In the genomic region with DNA sequence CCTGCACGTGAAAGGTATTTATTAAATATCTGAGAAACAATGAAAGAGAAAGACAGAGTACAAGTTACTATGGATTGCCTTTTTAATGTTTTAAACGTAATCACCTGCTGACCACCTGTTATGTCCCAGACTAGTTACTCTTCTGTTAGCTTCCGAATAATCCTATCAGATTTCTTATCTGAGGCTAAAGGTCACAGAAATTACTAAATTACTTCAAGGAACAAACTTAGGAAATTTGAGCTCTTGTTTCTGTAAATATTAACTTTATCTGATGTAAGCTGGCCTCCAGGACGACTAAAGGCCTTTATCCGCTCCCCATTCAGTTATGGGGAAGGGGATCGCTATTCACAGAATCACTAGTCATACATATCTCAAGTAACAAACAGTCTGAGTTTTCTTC, we compare ENCODE assay signal across 8 mouse cellular contexts. TPM values are rescaled to one million over a fixed set of nuclear protein-coding genes. Genes with fewer than 3 reads are reported as not detected.
A peak's percentile ranks its signal among the peaks of the same experiment; 100 is the strongest.
DNase-seq lines count a peak whose midpoint lies in the region; ATAC-seq and TF ChIP-seq lines count a peak whose summit lies in the region.

No protein-coding gene starts in this region.

- H3K4me1 ChIP-seq in embryonic facial prominence, embryonic 11.5 days (ENCODE audit: control insufficient read depth, insufficient read depth, low read length): no peaks in the 10 kb centered on the region
- H3K4me1 ChIP-seq in hindbrain, embryonic 16.5 days (ENCODE audit: control insufficient read depth, insufficient read depth, low read depth, low read length): peaks cover 21% of the 10 kb centered on the region
- peaks cover 38% of the 10 kb centered on the region for H3K4me1 ChIP-seq in midbrain, embryonic 15.5 days

- H3K27me3 ChIP-seq in embryonic facial prominence, embryonic 11.5 days (ENCODE audit: control insufficient read depth, insufficient read depth, low read length): no peaks in the 10 kb centered on the region
- H3K27me3 ChIP-seq in hindbrain, embryonic 16.5 days (replicated peaks; ENCODE audit: control insufficient read depth, insufficient read depth, low read length): no peaks in the 10 kb centered on the region
- no peaks in the 10 kb centered on the region for H3K27me3 ChIP-seq in midbrain, embryonic 15.5 days (replicated peaks)

- peak overlapping the region; percentile 90 for H3K4me3 ChIP-seq in layer of hippocampus, adult 2 months
- H3K4me3 ChIP-seq in embryonic facial prominence, embryonic 11.5 days (ENCODE audit: low read depth, low read length): peak overlapping the region; percentile 88
- H3K4me3 ChIP-seq in hindbrain, embryonic 16.5 days (ENCODE audit: low read length): peak overlapping the region; percentile 97
- peak overlapping the region; percentile 85 for H3K4me3 ChIP-seq in midbrain, embryonic 15.5 days

- no peak for ATAC-seq in embryonic facial prominence, embryonic 11.5 days (replicated peaks; ENCODE audit: insufficient number of reproducible peaks, low FRiP score, low TSS enrichment, low read depth)
- ATAC-seq in hindbrain, embryonic 16.5 days: no peak
- no peak for ATAC-seq in midbrain, embryonic 15.5 days (replicated peaks)

- no peaks in the 10 kb centered on the region for H3K36me3 ChIP-seq in embryonic facial prominence, embryonic 11.5 days (replicated peaks; ENCODE audit: control insufficient read depth, insufficient read depth, low read depth, low read length)
- no peaks in the 10 kb centered on the region for H3K36me3 ChIP-seq in hindbrain, embryonic 16.5 days (ENCODE audit: control insufficient read depth, insufficient read depth, low read length)
- H3K36me3 ChIP-seq in midbrain, embryonic 15.5 days (replicated peaks): no peaks in the 10 kb centered on the region

- peak overlapping the region; percentile 71; the same call in 1 of the 2 replicates for H3K9ac ChIP-seq in embryonic facial prominence, embryonic 11.5 days (replicated peaks; ENCODE audit: low read length)
- peak overlapping the region; percentile 96 for H3K9ac ChIP-seq in hindbrain, embryonic 16.5 days (ENCODE audit: low read depth, low read length)
- H3K9ac ChIP-seq in midbrain, embryonic 15.5 days: peak overlapping the region; percentile 89

- DNase-seq in layer of hippocampus, adult 2 months (ENCODE audit: low spot score in 2 of 2): no peak
- no peak for DNase-seq in layer of hippocampus, postnatal 25 days (ENCODE audit: extremely low spot score in 1 of 2, low spot score in 1 of 2)
- peak; percentile 11 for DNase-seq in embryonic facial prominence, embryonic 11.5 days (ENCODE audit: low spot score)
- no peak for DNase-seq in frontal cortex, postnatal 25 days (ENCODE audit: low spot score in 2 of 2)
- no peak for DNase-seq in MN1 (ENCODE audit: low spot score)
- no peak for DNase-seq in adrenal gland, postnatal 14 days

- TF ChIP-seq CTCF in layer of hippocampus, adult 2 months (conservative IDR thresholded peaks at IDR 0.05): no peak

- peak overlapping the region; percentile 89 for H3K27ac ChIP-seq in layer of hippocampus, adult 2 months
- no peak overlapping the region for H3K27ac ChIP-seq in embryonic facial prominence, embryonic 11.5 days (replicated peaks; ENCODE audit: low read depth, low read length)
- H3K27ac ChIP-seq in hindbrain, embryonic 16.5 days (ENCODE audit: low read depth, low read length): no peak overlapping the region
- H3K27ac ChIP-seq in midbrain, embryonic 15.5 days: no peak overlapping the region

- H3K4me2 ChIP-seq in embryonic facial prominence, embryonic 11.5 days (ENCODE audit: low read depth, low read length): peak overlapping the region; percentile 64
- peak overlapping the region; percentile 67 for H3K4me2 ChIP-seq in hindbrain, embryonic 16.5 days (ENCODE audit: low read length)
- peak overlapping the region; percentile 90 for H3K4me2 ChIP-seq in midbrain, embryonic 15.5 days

- no peaks in the 10 kb centered on the region for H3K9me3 ChIP-seq in embryonic facial prominence, embryonic 11.5 days (replicated peaks; ENCODE audit: control insufficient read depth, low read length)
- no peaks in the 10 kb centered on the region for H3K9me3 ChIP-seq in hindbrain, embryonic 16.5 days (ENCODE audit: control insufficient read depth, low read length)
- no peaks in the 10 kb centered on the region for H3K9me3 ChIP-seq in midbrain, embryonic 15.5 days

- WGBS in embryonic facial prominence, embryonic 11.5 days: 37% methylated on average over 6 of the region's 6 CpGs
- WGBS in hindbrain, embryonic 16.5 days: 55% methylated on average over 6 of the region's 6 CpGs
- 53% methylated on average over 6 of the region's 6 CpGs for WGBS in midbrain, embryonic 15.5 days

RNA-seq across cellular contexts. Expression of a gene that starts 1.1 kb away (rescaled TPM):
- total RNA-seq in layer of hippocampus, adult 2 months (2021): 10 to 100 TPM; 25.0 to 28.2 TPM
- 10 to 100 TPM; 24.8 to 25.5 TPM for total RNA-seq in layer of hippocampus, postnatal 25 days (2021)
- 73.9 and 74.2 TPM in 2 replicates for polyA plus RNA-seq in embryonic facial prominence, embryonic 11.5 days (2014; fragmentation: Nextera tagmentation; extraction: Ambion mirVana)
- 53.2 and 59.6 TPM in 2 replicates for polyA plus RNA-seq in hindbrain, embryonic 16.5 days (2015; fragmentation: Nextera tagmentation; extraction: Ambion mirVana)
- polyA plus RNA-seq in midbrain, embryonic 15.5 days (2015; fragmentation: Nextera tagmentation; extraction: Ambion mirVana): 60.7 and 61.4 TPM in 2 replicates
- total RNA-seq in adrenal gland, postnatal 14 days (2021): 30.0 and 30.5 TPM in 2 replicates

RNA-seq across cellular contexts. Expression of a gene that starts 1.3 kb away (rescaled TPM):
- total RNA-seq in layer of hippocampus, adult 2 months (2021): 10 to 100 TPM; 41.4 to 45.8 TPM
- total RNA-seq in layer of hippocampus, postnatal 25 days (2021): 10 to 100 TPM; 53.3 to 56.3 TPM
- polyA plus RNA-seq in embryonic facial prominence, embryonic 11.5 days (2014; fragmentation: Nextera tagmentation; extraction: Ambion mirVana): 39.2 and 42.7 TPM in 2 replicates
- polyA plus RNA-seq in hindbrain, embryonic 16.5 days (2015; fragmentation: Nextera tagmentation; extraction: Ambion mirVana): 27.6 and 38.4 TPM in 2 replicates
- 35.5 and 36.9 TPM in 2 replicates for polyA plus RNA-seq in midbrain, embryonic 15.5 days (2015; fragmentation: Nextera tagmentation; extraction: Ambion mirVana)
- total RNA-seq in adrenal gland, postnatal 14 days (2021): 50.0 and 54.5 TPM in 2 replicates
